In the genomic region with DNA sequence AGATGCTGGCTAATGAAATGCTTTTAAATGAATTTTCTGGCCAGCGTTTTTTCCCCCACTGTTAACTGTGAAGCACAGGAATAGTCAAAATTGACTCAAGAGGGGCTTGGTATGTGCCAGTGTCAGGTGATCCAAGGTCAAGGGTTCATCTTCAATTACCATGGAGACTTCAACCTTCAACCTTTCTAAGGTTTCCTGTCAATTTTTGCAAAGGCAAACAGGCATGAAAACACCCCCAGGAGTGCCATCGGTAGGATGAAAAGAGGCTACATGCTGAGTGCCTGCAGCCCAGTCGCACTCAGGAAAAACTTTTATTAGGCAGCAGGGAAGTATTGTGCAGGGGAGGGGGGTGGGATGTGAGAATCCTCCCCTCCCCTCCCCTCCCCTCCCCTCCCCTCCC, we compare ENCODE assay signal across 10 mouse cellular contexts. TPM values are rescaled to one million over a fixed set of nuclear protein-coding genes. Genes with fewer than 3 reads are reported as not detected.
DNase-seq lines count a peak whose midpoint lies in the region; ATAC-seq and TF ChIP-seq lines count a peak whose summit lies in the region.
"Had no signal": no experiment of that assay in that cellular context is flagged by ENCODE, and none has a peak within 500 bp of the region (broad histone marks: within the 10 kb centered on the region; RNA-seq: fewer than 3 reads in every experiment).

No protein-coding gene starts in this region.

- H3K4me1 ChIP-seq in intestine, embryonic 14.5 days (replicated peaks; ENCODE audit: control insufficient read depth, insufficient read depth, low read length): peaks cover 48% of the 10 kb centered on the region
- H3K4me1 ChIP-seq in intestine, postnatal 0 days (replicated peaks; ENCODE audit: control insufficient read depth, insufficient read depth, low read length): peaks cover 3% of the 10 kb centered on the region; the same call in 1 of the 2 replicates
- peaks cover 25% of the 10 kb centered on the region for H3K4me1 ChIP-seq in neural tube, embryonic 11.5 days (ENCODE audit: control insufficient read depth, insufficient read depth, low read length)
- peaks cover 7% of the 10 kb centered on the region for H3K4me1 ChIP-seq in neural tube, embryonic 15.5 days
- H3K4me1 ChIP-seq in stomach, embryonic 16.5 days (ENCODE audit: control insufficient read depth, insufficient read depth, low read length): peaks cover 25% of the 10 kb centered on the region

- 0 out of 2 replicates have a peak overlapping the region, but pooled peaks have one; percentile 49 for H3K27ac ChIP-seq in intestine, embryonic 14.5 days (ENCODE audit: low read depth)
- no peak overlapping the region for H3K27ac ChIP-seq in intestine, postnatal 0 days (ENCODE audit: low read depth, low read length)
- H3K27ac ChIP-seq in neural tube, embryonic 11.5 days (ENCODE audit: low read depth, low read length): no peak overlapping the region
- no peak overlapping the region for H3K27ac ChIP-seq in neural tube, embryonic 15.5 days (replicated peaks)
- H3K27ac ChIP-seq in stomach, embryonic 16.5 days (ENCODE audit: low read length): 0 out of 2 replicates have a peak overlapping the region, but pooled peaks have one; percentile 65
- H3K27ac ChIP-seq: forebrain, embryonic 13.5 days had no signal

- no peak overlapping the region for H3K9ac ChIP-seq in intestine, embryonic 14.5 days (ENCODE audit: low read length)
- H3K9ac ChIP-seq in intestine, postnatal 0 days (ENCODE audit: low read depth, low read length): no peak overlapping the region
- H3K9ac ChIP-seq in neural tube, embryonic 11.5 days (ENCODE audit: low read length): no peak overlapping the region
- no peak overlapping the region for H3K9ac ChIP-seq in neural tube, embryonic 15.5 days (replicated peaks)
- H3K9ac ChIP-seq in stomach, embryonic 16.5 days (ENCODE audit: low read length): no peak overlapping the region
- H3K9ac ChIP-seq: forebrain, embryonic 13.5 days had no signal

- 23% methylated on average over 3 of the region's 3 CpGs for WGBS in intestine, embryonic 14.5 days
- 29% methylated on average over 3 of the region's 3 CpGs for WGBS in intestine, postnatal 0 days
- WGBS in neural tube, embryonic 11.5 days: 2% methylated on average over 3 of the region's 3 CpGs
- WGBS in neural tube, embryonic 15.5 days: 5% methylated on average over 3 of the region's 3 CpGs
- WGBS in stomach, embryonic 16.5 days: 32% methylated on average over 3 of the region's 3 CpGs

- ATAC-seq in intestine, embryonic 14.5 days (replicated peaks; ENCODE audit: low FRiP score, low TSS enrichment, low read depth): no peak
- ATAC-seq in intestine, postnatal 0 days: no peak
- peak; percentile 22; the same call in 1 of the 2 replicates for ATAC-seq in neural tube, embryonic 11.5 days (ENCODE audit: insufficient read depth, low FRiP score, low TSS enrichment)
- ATAC-seq in neural tube, embryonic 15.5 days (ENCODE audit: low FRiP score): no peak
- ATAC-seq in stomach, embryonic 16.5 days (ENCODE audit: insufficient read depth, low FRiP score): no peak
- ATAC-seq: forebrain, embryonic 13.5 days had no signal

- no peak for DNase-seq in intestine, embryonic 14.5 days (ENCODE audit: low spot score)
- peak; percentile 37 for DNase-seq in neural tube, embryonic 11.5 days (ENCODE audit: low spot score)
- peak; percentile 49 for DNase-seq in forelimb bud, embryonic 11.5 days (ENCODE audit: low read depth, low spot score)
- DNase-seq in cerebellum, postnatal 14 days: no peak
- no peak for DNase-seq in urinary bladder, postnatal 10 days (ENCODE audit: low spot score)
- DNase-seq: thymus, adult 2 months had no signal

- no peaks in the 10 kb centered on the region for H3K9me3 ChIP-seq in intestine, embryonic 14.5 days (ENCODE audit: control insufficient read depth, low read length)
- H3K9me3 ChIP-seq in intestine, postnatal 0 days (ENCODE audit: control insufficient read depth): no peaks in the 10 kb centered on the region
- H3K9me3 ChIP-seq in neural tube, embryonic 11.5 days (ENCODE audit: control insufficient read depth, low read length): no peaks in the 10 kb centered on the region
- no peaks in the 10 kb centered on the region for H3K9me3 ChIP-seq in neural tube, embryonic 15.5 days (replicated peaks)
- peaks cover 3% of the 10 kb centered on the region; the same call in 1 of the 2 replicates for H3K9me3 ChIP-seq in stomach, embryonic 16.5 days (replicated peaks; ENCODE audit: control insufficient read depth, low read length)
- H3K9me3 ChIP-seq: forebrain, embryonic 13.5 days had no signal

- no peaks in the 10 kb centered on the region for H3K27me3 ChIP-seq in intestine, embryonic 14.5 days (replicated peaks; ENCODE audit: control insufficient read depth, insufficient read depth, low read length)
- H3K27me3 ChIP-seq in intestine, postnatal 0 days (replicated peaks; ENCODE audit: control insufficient read depth, insufficient read depth, low read length): no peaks in the 10 kb centered on the region
- H3K27me3 ChIP-seq in neural tube, embryonic 11.5 days (ENCODE audit: control insufficient read depth, insufficient read depth, low read length): no peaks in the 10 kb centered on the region
- no peaks in the 10 kb centered on the region for H3K27me3 ChIP-seq in neural tube, embryonic 15.5 days (replicated peaks)
- H3K27me3 ChIP-seq in stomach, embryonic 16.5 days (ENCODE audit: control insufficient read depth, insufficient read depth, low read length): no peaks in the 10 kb centered on the region
- H3K27me3 ChIP-seq: forebrain, embryonic 13.5 days had no signal

- no peak overlapping the region for H3K4me3 ChIP-seq in intestine, embryonic 14.5 days (ENCODE audit: low read depth, low read length)
- no peak overlapping the region for H3K4me3 ChIP-seq in intestine, postnatal 0 days (ENCODE audit: low read depth, low read length)
- no peak overlapping the region for H3K4me3 ChIP-seq in neural tube, embryonic 11.5 days (ENCODE audit: low read depth, low read length)
- H3K4me3 ChIP-seq in neural tube, embryonic 15.5 days (replicated peaks): no peak overlapping the region
- H3K4me3 ChIP-seq in stomach, embryonic 16.5 days (replicated peaks; ENCODE audit: low read length): no peak overlapping the region
- H3K4me3 ChIP-seq: forebrain, embryonic 13.5 days had no signal

- no peak overlapping the region for H3K4me2 ChIP-seq in intestine, embryonic 14.5 days (ENCODE audit: low read length)
- no peak overlapping the region for H3K4me2 ChIP-seq in intestine, postnatal 0 days (replicated peaks; ENCODE audit: low read depth)
- H3K4me2 ChIP-seq in neural tube, embryonic 11.5 days (ENCODE audit: low read depth): no peak overlapping the region
- H3K4me2 ChIP-seq in neural tube, embryonic 15.5 days: no peak overlapping the region
- no peak overlapping the region for H3K4me2 ChIP-seq in stomach, embryonic 16.5 days (ENCODE audit: low read depth, low read length)
- H3K4me2 ChIP-seq: forebrain, embryonic 13.5 days had no signal

- no peaks in the 10 kb centered on the region for H3K36me3 ChIP-seq in intestine, embryonic 14.5 days (ENCODE audit: control insufficient read depth, insufficient read depth, low read length)
- no peaks in the 10 kb centered on the region for H3K36me3 ChIP-seq in intestine, postnatal 0 days (ENCODE audit: control insufficient read depth, insufficient read depth)
- H3K36me3 ChIP-seq in neural tube, embryonic 11.5 days (ENCODE audit: control insufficient read depth, insufficient read depth, low read length): no peaks in the 10 kb centered on the region
- no peaks in the 10 kb centered on the region for H3K36me3 ChIP-seq in neural tube, embryonic 15.5 days
- H3K36me3 ChIP-seq in stomach, embryonic 16.5 days (ENCODE audit: control insufficient read depth, insufficient read depth, low read length): no peaks in the 10 kb centered on the region

- no peak for TF ChIP-seq CTCF in intestine, postnatal 0 days (IDR thresholded peaks at IDR 0.05; ENCODE audit: low read depth)

RNA-seq across cellular contexts. Expression of a gene that starts 12.0 kb away (rescaled TPM):
- 34.8 and 37.3 TPM in 2 replicates for polyA plus RNA-seq in intestine, embryonic 14.5 days (2014; fragmentation: Nextera tagmentation; extraction: Ambion mirVana)
- 19.2 and 20.9 TPM in 2 replicates for polyA plus RNA-seq in intestine, postnatal 0 days (2015; fragmentation: Nextera tagmentation; extraction: Ambion mirVana)
- 6.7 and 7.5 TPM in 2 replicates for polyA plus RNA-seq in neural tube, embryonic 11.5 days (2014; fragmentation: Nextera tagmentation; extraction: Ambion mirVana)
- polyA plus RNA-seq in neural tube, embryonic 15.5 days (2015; fragmentation: Nextera tagmentation; extraction: Ambion mirVana): 4.7 and 5.5 TPM in 2 replicates
- 48.7 and 49.1 TPM in 2 replicates for polyA plus RNA-seq in stomach, embryonic 16.5 days (2015; fragmentation: Nextera tagmentation; extraction: Ambion mirVana)

Comparison
In these comparisons a context has a peak if more than half of its experiments do, and no peak if none do; other contexts are left out.
1. H3K27ac ChIP-seq: peak in intestine, embryonic 14.5 days (single experiment) and stomach, embryonic 16.5 days (single experiment); none in intestine, postnatal 0 days (single experiment), neural tube, embryonic 11.5 days (single experiment) and neural tube, embryonic 15.5 days (single experiment).
2. DNase-seq: peak in neural tube, embryonic 11.5 days (single experiment) and forelimb bud, embryonic 11.5 days (single experiment); none in intestine, embryonic 14.5 days (single experiment), cerebellum, postnatal 14 days (0 of 2) and urinary bladder, postnatal 10 days (single experiment).